Mouse (Mus musculus): ENCODE measurements around the gene Ikzf1.

DNA sequence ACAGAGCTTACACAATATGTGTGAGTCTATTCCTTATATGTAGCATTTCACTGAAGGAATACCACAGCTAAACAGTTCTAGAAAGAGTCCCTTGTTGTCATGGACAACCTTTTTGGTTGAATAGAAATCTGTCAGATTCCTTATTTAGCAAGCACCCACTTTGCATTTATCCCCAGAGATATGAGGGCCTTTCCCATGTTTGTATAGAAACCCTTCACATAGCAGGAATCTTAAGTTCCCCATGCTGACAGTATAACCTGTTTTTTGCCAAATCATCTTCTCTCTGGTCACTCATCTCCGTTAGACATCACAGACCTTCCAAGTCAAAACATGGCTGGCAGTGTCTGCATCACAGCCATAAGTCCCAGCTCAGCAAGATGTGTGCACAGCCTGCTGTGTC is 59.4 kb downstream of the Ikzf1 start:
- TF ChIP-seq TAL1 (IDR thresholded peaks at IDR 0.05; ENCODE audit: low read length): no peak
- no peak for TF ChIP-seq GATA1 (IDR thresholded peaks at IDR 0.05; ENCODE audit: low read length)

Data from erythroblast, embryonic 14.5 days (primary cell).